Mouse (Mus musculus) MEL (cell line): ENCODE measurements around the gene Arhgef17. TPM values are rescaled to one million over a fixed set of nuclear protein-coding genes. Genes with fewer than 3 reads are reported as not detected.

Experiments
- DNase-seq: peaks from one replicate; pipeline ENCODE4 v3.0.0; 2011; ENCODE audit warnings: low read depth, low spot score
- H3K27ac ChIP-seq: 2 replicates; pipeline ENCODE4 v1.5.1; 2012; ENCODE audit warnings: low read depth, mild to moderate bottlenecking, control low read depth, low read length, moderate library complexity; ENCODE audit not compliant: control insufficient read depth
- H3K27me3 ChIP-seq, 2 experiments: fragments of 150-350 bp in 1 of 2; sonication (generic) in 1 of 2; 2 replicates each; pipeline ENCODE4 v1.6.1; 2012; ENCODE audit warnings: low read length in 2 of 2, mild to moderate bottlenecking in 2 of 2, improper control_type of control experiment in 1 of 2, moderate library complexity in 1 of 2; ENCODE audit not compliant: insufficient read depth in 2 of 2, control insufficient read depth in 1 of 2
- H3K36me3 ChIP-seq, 2 experiments: 2 replicates each; pipeline ENCODE4 v1.6.1; 2012 to 2014; ENCODE audit warnings: low read length in 2 of 2, improper control_type of control experiment in 1 of 2, inconsistent platforms in 1 of 2, mild to moderate bottlenecking in 1 of 2; ENCODE audit not compliant: insufficient read depth in 2 of 2, control insufficient read depth in 1 of 2
- H3K4me1 ChIP-seq, 2 experiments: fragments of 150-350 bp in 1 of 2; sonication (generic) in 1 of 2; 2 replicates each; pipeline ENCODE4 v1.6.1; 2012; ENCODE audit warnings: low read length in 2 of 2, improper control_type of control experiment in 1 of 2, mild to moderate bottlenecking in 1 of 2; ENCODE audit not compliant: insufficient read depth in 2 of 2, control insufficient read depth in 1 of 2
- H3K4me3 ChIP-seq, 2 experiments: fragments of 150-350 bp in 1 of 2; sonication (generic) in 1 of 2; 2 replicates each; pipeline ENCODE4 v1.5.1; 2012; ENCODE audit warnings: low read depth in 2 of 2, low read length in 2 of 2, mild to moderate bottlenecking in 2 of 2, moderate library complexity in 2 of 2, control low read depth in 1 of 2, improper control_type of control experiment in 1 of 2; ENCODE audit not compliant: control insufficient read depth in 1 of 2, insufficient read depth in 1 of 2
- H3K79me2 ChIP-seq: 2 replicates; pipeline ENCODE4 v1.6.1; 2012; ENCODE audit warnings: mild to moderate bottlenecking, low read length, moderate library complexity; ENCODE audit not compliant: control insufficient read depth, poor library complexity, insufficient read depth
- H3K9ac ChIP-seq: 2 replicates; pipeline ENCODE4 v1.6.1; 2012; ENCODE audit warnings: low read depth, mild to moderate bottlenecking, control low read depth, low read length, moderate library complexity; ENCODE audit not compliant: control insufficient read depth, poor library complexity, severe bottlenecking
- H3K9me3 ChIP-seq: fragments of 150-350 bp; sonication (generic); replicated peaks from 2 replicates; pipeline ENCODE4 v1.6.1; 2012; ENCODE audit warnings: mild to moderate bottlenecking, low read length, improper control_type of control experiment, moderate library complexity; ENCODE audit not compliant: insufficient read depth
- BHLHE40 ChIP-seq: IDR thresholded peaks from 2 replicates; pipeline ENCODE4 v1.6.1; 2012; ENCODE audit warnings: low read depth, mild to moderate bottlenecking, inconsistent platforms, low read length, improper control_type of control experiment, borderline replicate concordance
- CHD2 ChIP-seq: IDR thresholded peaks from 2 replicates; pipeline ENCODE4 v1.6.1; 2011; ENCODE audit warnings: low read length, improper control_type of control experiment
- CTCF ChIP-seq, 3 experiments: IDR thresholded peaks in 2 of 3; conservative IDR thresholded peaks in 1 of 3; 2 replicates each; pipeline ENCODE4 v1.5.1; 2011 to 2012; ENCODE audit warnings: low read length in 3 of 3, low read depth in 2 of 3, mild to moderate bottlenecking in 2 of 3, improper control_type of control experiment in 1 of 3, inconsistent platforms in 1 of 3, mixed read lengths in 1 of 3, moderate library complexity in 1 of 3; ENCODE audit not compliant: control insufficient read depth in 1 of 3, insufficient read depth in 1 of 3, poor library complexity in 1 of 3, severe bottlenecking in 1 of 3
- ELF1 ChIP-seq: IDR thresholded peaks from 2 replicates; pipeline ENCODE4 v1.6.1; 2014; ENCODE audit warnings: low read depth, mild to moderate bottlenecking, inconsistent platforms, low read length, improper control_type of control experiment, moderate library complexity
- EP300 ChIP-seq, 2 experiments: IDR thresholded peaks; 2 replicates each; pipeline ENCODE4 v1.6.1; 2011; ENCODE audit warnings: improper control_type of control experiment in 2 of 2, low read length in 2 of 2, low read depth in 1 of 2, mild to moderate bottlenecking in 1 of 2
- JUND ChIP-seq: IDR thresholded peaks from 2 replicates; pipeline ENCODE4 v1.6.1; 2011; ENCODE audit warnings: low read depth, mild to moderate bottlenecking, improper control_type of control experiment, low read length
- MAX ChIP-seq: IDR thresholded peaks from 2 replicates; pipeline ENCODE4 v1.6.1; 2011; ENCODE audit warnings: low read length, improper control_type of control experiment
- MAZ ChIP-seq: IDR thresholded peaks from 2 replicates; pipeline ENCODE4 v1.6.1; 2012; ENCODE audit warnings: low read depth, mild to moderate bottlenecking, inconsistent platforms, low read length, improper control_type of control experiment
- MEF2A ChIP-seq: IDR thresholded peaks from 2 replicates; pipeline ENCODE4 v1.6.1; 2014; ENCODE audit warnings: low read depth, mild to moderate bottlenecking, inconsistent platforms, low read length, improper control_type of control experiment; ENCODE audit not compliant: poor library complexity, insufficient replicate concordance, severe bottlenecking; ENCODE audit errors: extremely low read depth
- MXI1 ChIP-seq: IDR thresholded peaks from 2 replicates; pipeline ENCODE4 v1.6.1; 2011; ENCODE audit warnings: mild to moderate bottlenecking, low read depth, low read length, improper control_type of control experiment
- MYC ChIP-seq: IDR thresholded peaks from 2 replicates; pipeline ENCODE4 v1.6.1; 2011; ENCODE audit warnings: low read depth, mild to moderate bottlenecking, low read length, improper control_type of control experiment, moderate library complexity
- NRF1 ChIP-seq: IDR thresholded peaks from 2 replicates; pipeline ENCODE4 v1.6.1; 2014; ENCODE audit warnings: low read depth, mild to moderate bottlenecking, inconsistent platforms, low read length, improper control_type of control experiment, moderate library complexity; ENCODE audit not compliant: poor library complexity, insufficient read depth, severe bottlenecking
- POLR2AphosphoS2 ChIP-seq: IDR thresholded peaks from 2 replicates; pipeline ENCODE4 v1.6.1; 2011; ENCODE audit warnings: low read length, improper control_type of control experiment
- RAD21 ChIP-seq: IDR thresholded peaks from 2 replicates; pipeline ENCODE4 v1.6.1; 2011; ENCODE audit warnings: mild to moderate bottlenecking, low read depth, low read length, improper control_type of control experiment
- SIN3A ChIP-seq: IDR thresholded peaks from 2 replicates; pipeline ENCODE4 v1.6.1; 2012; ENCODE audit warnings: low read length, improper control_type of control experiment, inconsistent platforms
- SMC3 ChIP-seq: IDR thresholded peaks from 2 replicates; pipeline ENCODE4 v1.6.1; 2011; ENCODE audit warnings: low read depth, low read length, improper control_type of control experiment
- TBP ChIP-seq: IDR thresholded peaks from 2 replicates; pipeline ENCODE4 v1.8.0; 2011; ENCODE audit warnings: low read depth, low read length, improper control_type of control experiment
- UBTF ChIP-seq: IDR thresholded peaks from 2 replicates; pipeline ENCODE4 v1.6.1; 2012; ENCODE audit warnings: low read depth, mild to moderate bottlenecking, inconsistent platforms, low read length, improper control_type of control experiment, moderate library complexity, borderline replicate concordance; ENCODE audit not compliant: insufficient read depth
- USF2 ChIP-seq, 2 experiments: IDR thresholded peaks; 2 replicates each; pipeline ENCODE4 v1.6.1; 2011 to 2012; ENCODE audit warnings: improper control_type of control experiment in 2 of 2, low read length in 2 of 2, borderline replicate concordance in 1 of 2, inconsistent platforms in 1 of 2, low read depth in 1 of 2, mild to moderate bottlenecking in 1 of 2; ENCODE audit not compliant: insufficient read depth in 1 of 2
- ZC3H11A ChIP-seq: IDR thresholded peaks from 2 replicates; pipeline ENCODE4 v1.6.1; 2012; ENCODE audit warnings: low read depth, mild to moderate bottlenecking, inconsistent platforms, low read length, improper control_type of control experiment
- ZKSCAN1 ChIP-seq: IDR thresholded peaks from 2 replicates; pipeline ENCODE4 v1.6.1; 2012; ENCODE audit warnings: low read depth, mild to moderate bottlenecking, inconsistent platforms, low read length, improper control_type of control experiment, moderate library complexity
- ZMIZ1 ChIP-seq: IDR thresholded peaks from 2 replicates; pipeline ENCODE4 v1.6.1; 2012; ENCODE audit warnings: low read depth, mild to moderate bottlenecking, inconsistent platforms, low read length, improper control_type of control experiment, moderate library complexity
- polyA plus RNA-seq, 2 experiments: library from polyadenylated mRNA; stranded (reverse) in 1 of 2; unstranded in 1 of 2; fragments of >175 nt in 1 of 2; fragments of >200 nt in 1 of 2; gene quantifications; 2 replicates each; pipeline versions ENCODE4 v1.2.1 to v1.2.4; 2012; ENCODE audit warnings: low replicate concordance in 2 of 2, low read depth in 1 of 2; ENCODE audit not compliant: insufficient read length in 2 of 2, insufficient read depth in 1 of 2, missing spikeins in 1 of 2
- total RNA-seq: library from RNA; depleted of rRNA; stranded (reverse); fragments of 300-350 nt; gene quantifications from 2 replicates; pipeline ENCODE4 v1.2.3, GENCODE M21; 2012

Gene Arhgef17
- total and polyA plus RNA-seq, 3 experiments: under 0.01 TPM; not detected in 2

GRCm38 (mm10) chr7:100867561-100867960 is 64.3 kb downstream of the Arhgef17 start:
- Histone ChIP-seq H3K36me3 (no peaks in the 10 kb centered on the region), H3K79me2 (peaks cover 6% of the 10 kb centered on the region), H3K9me3 (no peaks in the 10 kb centered on the region)
- DNase-seq: peak; percentile 51
- TF ChIP-seq MAX: no peak
- TF ChIP-seq MYC: no peak
- TF ChIP-seq EP300 (IDR thresholded peaks at IDR 0.05; ENCODE audit: low read depth in 1 of 2, low read length in 2 of 2): no peak
- TF ChIP-seq POLR2AphosphoS2: no peak
- no peak for TF ChIP-seq CHD2
- TF ChIP-seq TBP: 0 out of 2 replicates have a peak, but pooled peaks have one; percentile 23
- TF ChIP-seq, all 39 proteins: peak for 1
- Histone ChIP-seq H3K4me3 (no peak overlapping the region), H3K27me3 (no peaks in the 10 kb centered on the region), H3K9ac (no peak overlapping the region), H3K27ac (no peak overlapping the region), H3K4me1 (peaks cover 0 to 10% of the 10 kb centered on the region in 2 experiments; a peak in 2 of 4 replicates)

DNA sequence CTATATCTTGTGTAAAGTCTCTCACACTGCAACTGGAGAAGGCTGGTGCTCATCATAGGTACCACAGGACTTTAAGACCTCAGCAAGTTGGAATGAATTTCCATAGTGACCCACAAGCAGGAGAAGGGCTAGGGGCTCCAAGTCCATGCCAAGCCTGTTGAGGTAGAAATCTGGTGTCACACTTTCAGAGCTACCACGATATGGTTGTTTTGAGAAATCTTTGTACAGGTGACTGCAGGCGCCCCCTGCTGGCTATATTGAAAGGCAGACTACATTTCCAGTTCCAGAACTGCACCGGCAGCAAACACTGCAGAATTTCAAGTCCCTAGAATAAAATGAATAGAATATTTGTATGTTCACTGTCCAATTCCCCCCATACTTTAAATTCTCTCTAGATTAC is 65.2 kb downstream of the Arhgef17 start:
- no peak overlapping the region for H3K27ac ChIP-seq
- TF ChIP-seq SIN3A (no peak; the same call in 1 of the 2 replicates), MAZ (no peak; the same call in 1 of the 2 replicates), NRF1 (no peak), ZKSCAN1 (no peak), SMC3 (peak; percentile 96), ELF1 (no peak), UBTF (no peak), RAD21 (peak; percentile 77), MAX (no peak), MXI1 (no peak), USF2 (IDR thresholded peaks at IDR 0.05; ENCODE audit: borderline replicate concordance in 1 of 2, insufficient read depth in 1 of 2, low read depth in 1 of 2, low read length in 2 of 2) (no peak), BHLHE40 (no peak), JUND (no peak), ZC3H11A (peak; percentile 84), MEF2A (no peak), ZMIZ1 (no peak), CTCF (IDR thresholded peaks at IDR 0.05 in 2 of 3, conservative IDR thresholded peaks at IDR 0.05 in 1 of 3; ENCODE audit: control insufficient read depth in 1 of 3, insufficient read depth in 1 of 3, low read depth in 2 of 3, low read length in 3 of 3, poor library complexity in 1 of 3, severe bottlenecking in 1 of 3) (peak; percentile 74 to 90 (median 84))
- no peaks in the 10 kb centered on the region for H3K27me3 ChIP-seq
- no peaks in the 10 kb centered on the region for H3K9me3 ChIP-seq
- peaks cover 0 to 3% of the 10 kb centered on the region in 2 experiments; a peak in 1 of 4 replicates for H3K36me3 ChIP-seq
- H3K4me3 ChIP-seq: no peak overlapping the region
- peak; percentile 79 for DNase-seq
- no peak overlapping the region for H3K9ac ChIP-seq
- peaks cover 4 to 17% of the 10 kb centered on the region in 2 experiments for H3K4me1 ChIP-seq
- peaks cover 14% of the 10 kb centered on the region for H3K79me2 ChIP-seq
